Mouse (Mus musculus) spleen, adult 2 months (tissue): ENCODE measurements around the gene Snca. TPM values are rescaled to one million over a fixed set of nuclear protein-coding genes. Genes with fewer than 3 reads are reported as not detected.

Experiments used
- DNase-seq, 2 experiments: peaks; one replicate each; pipeline versions ENCODE4 v3.0.0 to v3.0.0-alpha.2; 2012 to 2021; ENCODE audit warnings: low spot score in 2 of 2, low read depth in 1 of 2
- H3K27ac ChIP-seq: fragments of 200-500 bp; 2 replicates; pipeline ENCODE4 v1.5.1; 2012; ENCODE audit warnings: low read length, inconsistent platforms; ENCODE audit not compliant: insufficient read depth
- H3K27me3 ChIP-seq: fragments of 200-500 bp; 2 replicates; pipeline ENCODE4 v1.6.1; 2012; ENCODE audit warnings: mild to moderate bottlenecking, moderate library complexity, low read length, inconsistent platforms; ENCODE audit not compliant: control insufficient read depth, insufficient read depth
- H3K36me3 ChIP-seq: fragments of 200-500 bp; 2 replicates; pipeline ENCODE4 v1.6.1; 2012; ENCODE audit warnings: mild to moderate bottlenecking, low read length, inconsistent platforms; ENCODE audit not compliant: control insufficient read depth, insufficient read depth
- H3K4me1 ChIP-seq: fragments of 200-500 bp; 2 replicates; pipeline ENCODE4 v1.6.1; 2011; ENCODE audit warnings: inconsistent platforms; ENCODE audit not compliant: control insufficient read depth, insufficient read depth, insufficient read length
- H3K4me3 ChIP-seq: fragments of 200-500 bp; 2 replicates; pipeline ENCODE4 v1.5.1; 2011; ENCODE audit warnings: mild to moderate bottlenecking, inconsistent platforms; ENCODE audit not compliant: insufficient read depth, insufficient read length; ENCODE audit errors: extremely low read depth
- CTCF ChIP-seq: fragments of 200-500 bp; IDR thresholded peaks from 2 replicates; pipeline ENCODE4 v1.5.1; 2011; ENCODE audit warnings: mild to moderate bottlenecking, inconsistent platforms; ENCODE audit not compliant: insufficient read depth, insufficient read length, insufficient replicate concordance; ENCODE audit errors: extremely low read depth
- POLR2A ChIP-seq: fragments of 200-500 bp; IDR thresholded peaks from 2 replicates; pipeline ENCODE4 v1.6.1; 2011; ENCODE audit warnings: low read depth, low read length, inconsistent platforms
- WGBS: fragments of 180-500 bp; shearing (Covaris S2); methylation state at CpG from one replicate; pipeline ENCODE4 v1.1.7; 2018; 5-methylcytosine and 5-hydroxymethylcytosine counted together
- polyA plus RNA-seq: library from polyadenylated mRNA; depleted of rRNA; stranded (reverse); fragments of >200 nt; gene quantifications from 2 replicates; pipeline ENCODE4 v1.2.3, GENCODE M21; 2012; rRNA removed

The Snca gene
- polyA plus RNA-seq: 23.8 and 65.2 TPM in 2 replicates

- 5% methylated on average over 14 of the region's 14 CpGs for WGBS
- DNase-seq: no peak
- no peaks in the 10 kb centered on the region for H3K4me1 ChIP-seq
- H3K4me3 ChIP-seq: peak within 1 kb of the TSS; percentile 14; the same call in 1 of the 2 replicates
- no peaks in the 10 kb centered on the region for H3K27me3 ChIP-seq
- no peaks in the 10 kb centered on the region for H3K36me3 ChIP-seq
- TF ChIP-seq POLR2A (no peak), CTCF (no peak)
- H3K27ac ChIP-seq: peak within 1 kb of the TSS; percentile 37; the same call in 1 of the 2 replicates
Observed at GRCm38 (mm10) chr6:60829282-60829891, at the start of gene Snca. TSS of gene Snca (minus strand) at chr6:60829855.

GRCm38 (mm10) chr6:60870126-60870525 lies 40.5 kb upstream of the Snca start:
- no peak for DNase-seq
- 72% methylated on average over 1 of the region's 1 CpGs for WGBS
- H3K36me3 ChIP-seq: no peaks in the 10 kb centered on the region
- no peak overlapping the region for H3K27ac ChIP-seq
- no peak for TF ChIP-seq POLR2A
- TF ChIP-seq CTCF: no peak
- no peaks in the 10 kb centered on the region for H3K4me1 ChIP-seq
- no peak overlapping the region for H3K4me3 ChIP-seq
- no peaks in the 10 kb centered on the region for H3K27me3 ChIP-seq

GRCm38 (mm10) chr6:60856599-60856998 lies 26.9 kb upstream of the Snca start:
- H3K27ac ChIP-seq: no peak overlapping the region
- DNase-seq: no peak
- no peak overlapping the region for H3K4me3 ChIP-seq
- 67% methylated on average over 2 of the region's 2 CpGs for WGBS
- no peaks in the 10 kb centered on the region for H3K27me3 ChIP-seq
- TF ChIP-seq CTCF: no peak
- TF ChIP-seq POLR2A: no peak
- no peaks in the 10 kb centered on the region for H3K4me1 ChIP-seq
- no peaks in the 10 kb centered on the region for H3K36me3 ChIP-seq

- Histone ChIP-seq H3K4me1 (no peaks in the 10 kb centered on the region), H3K4me3 (no peak overlapping the region), H3K36me3 (no peaks in the 10 kb centered on the region), H3K27me3 (no peaks in the 10 kb centered on the region), H3K27ac (no peak overlapping the region)
- TF ChIP-seq POLR2A (no peak), CTCF (no peak)
- 73% methylated on average over 2 of the region's 2 CpGs for WGBS
- no peak for DNase-seq
Observed at GRCm38 (mm10) chr6:60851690-60852089, 22.0 kb upstream of the Snca start.

- TF ChIP-seq POLR2A (no peak), CTCF (no peak)
- peak overlapping the region; percentile 37 for H3K27ac ChIP-seq
- H3K27me3 ChIP-seq: no peaks in the 10 kb centered on the region
- peak overlapping the region; percentile 29 for H3K4me3 ChIP-seq
- H3K4me1 ChIP-seq: no peaks in the 10 kb centered on the region
- H3K36me3 ChIP-seq: no peaks in the 10 kb centered on the region
- 3% methylated on average over 34 of the region's 35 CpGs for WGBS
- no peak for DNase-seq
Observed at GRCm38 (mm10) chr6:60828429-60829264, 1.0 kb downstream of the Snca start.

GRCm38 (mm10) chr6:60828047-60828428 lies 1.6 kb downstream of the Snca start:
- Histone ChIP-seq H3K4me1 (no peaks in the 10 kb centered on the region), H3K4me3 (no peak overlapping the region; the same call in 1 of the 2 replicates), H3K27me3 (no peaks in the 10 kb centered on the region), H3K36me3 (no peaks in the 10 kb centered on the region), H3K27ac (peak overlapping the region; percentile 37; the same call in 1 of the 2 replicates)
- no peak for TF ChIP-seq POLR2A
- TF ChIP-seq CTCF: no peak
- no peak for DNase-seq
- WGBS: 72% methylated on average over 1 of the region's 1 CpGs
